Mouse (Mus musculus) cerebellum, adult 9-11 months (tissue): Measurements from ENCODE around the gene Itm2b.

Experiments
- DNase-seq: peaks from one replicate; pipeline ENCODE4 v3.0.0; 2022

The Itm2b gene

GRCm38 (mm10) chr14:73313864-73314263 is 71.2 kb downstream of the Itm2b start:
- no peak for DNase-seq

DNA sequence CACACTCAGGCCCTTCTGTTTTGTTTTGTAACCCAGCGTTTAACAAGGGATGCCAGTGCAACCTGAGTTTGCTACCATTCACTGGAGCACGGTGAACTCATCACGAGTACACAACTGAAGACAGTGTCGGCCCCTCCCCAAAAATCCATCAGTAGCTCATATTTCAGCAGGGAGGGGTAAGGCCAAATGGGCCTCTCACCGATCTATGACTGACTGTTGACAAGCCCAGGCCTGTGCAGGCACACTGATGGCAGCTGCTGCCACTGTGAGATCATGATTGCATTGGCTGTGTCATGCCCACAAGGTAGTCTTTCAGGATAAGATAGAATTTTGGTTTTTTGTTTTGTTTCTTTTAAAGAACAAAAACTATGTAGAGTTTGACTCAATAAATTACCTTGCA is 71.7 kb downstream of the Itm2b start:
- DNase-seq, result no peak

DNA sequence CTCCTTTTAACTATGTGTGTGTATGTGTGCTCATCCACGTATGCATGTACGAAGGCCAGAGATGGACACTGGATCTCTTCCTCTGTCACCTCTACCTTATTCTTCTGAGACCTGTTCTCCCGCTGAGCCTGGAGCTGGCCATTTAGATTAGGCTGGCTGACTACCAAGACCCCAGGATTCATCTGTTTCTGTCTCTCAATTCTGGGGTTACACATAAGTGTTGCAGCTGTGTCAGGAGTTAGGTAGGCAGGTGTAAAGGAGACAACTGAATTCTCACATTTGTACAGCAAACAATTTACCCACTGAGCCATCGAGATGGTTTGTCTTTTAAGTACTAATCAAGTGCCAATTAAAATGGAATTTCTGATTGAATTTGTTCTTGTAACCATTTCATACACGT is 72.2 kb downstream of the Itm2b start:
- no peak for DNase-seq
